Mouse (Mus musculus) embryonic facial prominence, embryonic 14.5 days (tissue): ENCODE data around the gene Gjc1. TPM values are rescaled to one million over a fixed set of nuclear protein-coding genes. Genes with fewer than 3 reads are reported as not detected.

Source experiments
- ATAC-seq: fragments of 200-750 bp; cut with Nextera tagmentation; 2 replicates; pipeline ENCODE4 v1.8.0; 2017; ENCODE audit warnings: low read depth, moderate number of reproducible peaks, moderate TSS enrichment
- DNase-seq: peaks from one replicate; pipeline ENCODE4 v3.0.0-alpha.2; 2015; ENCODE audit warnings: low spot score
- H3K27ac ChIP-seq: fragments of 300-500 bp; sonication (generic); replicated peaks from 2 replicates; pipeline ENCODE4 v1.5.1; 2014; ENCODE audit warnings: low read depth, mild to moderate bottlenecking, low read length, moderate library complexity
- H3K27me3 ChIP-seq: fragments of 300-500 bp; sonication (generic); replicated peaks from 2 replicates; pipeline ENCODE4 v1.6.1; 2014; ENCODE audit warnings: low read length; ENCODE audit not compliant: control insufficient read depth, insufficient read depth
- H3K36me3 ChIP-seq: fragments of 300-500 bp; sonication (generic); 2 replicates; pipeline ENCODE4 v1.6.1; 2014; ENCODE audit warnings: low read length, mixed read lengths; ENCODE audit not compliant: control insufficient read depth, insufficient read depth
- H3K4me1 ChIP-seq: fragments of 300-500 bp; sonication (generic); 2 replicates; pipeline ENCODE4 v1.6.1; 2014; ENCODE audit warnings: antibody characterized with exemption, low read length; ENCODE audit not compliant: control insufficient read depth, insufficient read depth
- H3K4me2 ChIP-seq: fragments of 300-500 bp; sonication (generic); 2 replicates; pipeline ENCODE4 v1.6.1; 2014; ENCODE audit warnings: low read depth, mild to moderate bottlenecking, low read length, moderate library complexity, mixed read lengths
- H3K4me3 ChIP-seq: fragments of 300-500 bp; sonication (generic); 2 replicates; pipeline ENCODE4 v1.5.1; 2014; ENCODE audit warnings: low read depth, mild to moderate bottlenecking, low read length
- H3K9ac ChIP-seq: fragments of 300-500 bp; sonication (generic); 2 replicates; pipeline ENCODE4 v1.6.1; 2014; ENCODE audit warnings: low read depth, mild to moderate bottlenecking, low read length, moderate library complexity, mixed read lengths
- H3K9me3 ChIP-seq: fragments of 300-500 bp; sonication (generic); 2 replicates; pipeline ENCODE4 v1.6.1; 2016; ENCODE audit warnings: low read length; ENCODE audit not compliant: control insufficient read depth
- WGBS: fragments of 180-500 bp; shearing (Covaris S2); extraction: QIAGEN DNeasy Blood & Tissue Kit; methylation state at CpG from one replicate; pipeline ENCODE4 v1.1.7; 2014; 5-methylcytosine and 5-hydroxymethylcytosine counted together
- polyA plus RNA-seq: library from polyadenylated mRNA; unstranded; fragments of >200 nt; fragmentation: Nextera tagmentation; extraction: Ambion mirVana; gene quantifications from 2 replicates; pipeline ENCODE4 v1.2.1, GENCODE M21; 2014

Gjc1 gene
- polyA plus RNA-seq, 1 experiment from 2014 or later, result 46.0 TPM

GRCm38 (mm10) chr11:102749712-102750111, 69.8 kb downstream of the Gjc1 start:
- Histone ChIP-seq H3K27ac (no peak overlapping the region), H3K36me3 (no peaks in the 10 kb centered on the region), H3K27me3 (no peaks in the 10 kb centered on the region), H3K9ac (no peak overlapping the region), H3K4me3 (no peak overlapping the region), H3K9me3 (no peaks in the 10 kb centered on the region), H3K4me1 (peaks cover 14% of the 10 kb centered on the region), H3K4me2 (no peak overlapping the region)
- DNase-seq (no peak), ATAC-seq (no peak)
- WGBS, result 88% methylated on average over 2 of the region's 2 CpGs

Other genes with a start within 250 kb of the Gjc1 start
- gene Gm11627, start 240.2 kb downstream of the Gjc1 start, polyA plus RNA-seq, result 9.5 and 15.7 TPM in 2 replicates
- gene Fzd2, start 215.3 kb downstream of the Gjc1 start, polyA plus RNA-seq, result 41.7 and 48.9 TPM in 2 replicates
- gene Meioc, start 156.0 kb downstream of the Gjc1 start, polyA plus RNA-seq, result 0.95 and 1.3 TPM in 2 replicates
- 41.1 and 47.9 TPM in 2 replicates for gene Ccdc43, start 121.9 kb downstream of the Gjc1 start, polyA plus RNA-seq
- gene Adam11, start 58.3 kb downstream of the Gjc1 start, polyA plus RNA-seq, result 8.1 and 9.3 TPM in 2 replicates
- 0.79 and 1.3 TPM in 2 replicates for gene Higd1b, start 16.1 kb upstream of the Gjc1 start, polyA plus RNA-seq
- 130 and 154 TPM in 2 replicates for gene Eftud2, start 61.3 kb upstream of the Gjc1 start, polyA plus RNA-seq
- gene Ccdc103, start 61.5 kb upstream of the Gjc1 start, polyA plus RNA-seq, result 1.0 and 2.3 TPM in 2 replicates
- gene Fam187a, start 65.5 kb upstream of the Gjc1 start, polyA plus RNA-seq, result not detected in 2 replicates
- gene Gfap, start 81.2 kb upstream of the Gjc1 start, polyA plus RNA-seq, result 0.31 and 0.45 TPM in 2 replicates
- gene Kif18b, start 105.4 kb upstream of the Gjc1 start, polyA plus RNA-seq, result 6.6 and 7.0 TPM in 2 replicates
- 1.8 and 2.7 TPM in 2 replicates for gene C1ql1, start 127.0 kb upstream of the Gjc1 start, polyA plus RNA-seq
- gene Nmt1, start 208.5 kb upstream of the Gjc1 start, polyA plus RNA-seq, result 55.5 and 60.0 TPM in 2 replicates
- 138 and 153 TPM in 2 replicates for gene Dcakd, start 208.6 kb upstream of the Gjc1 start, polyA plus RNA-seq